Mouse (Mus musculus) limb, embryonic 13.5 days (tissue): ENCODE measurements around the gene Lrriq4. TPM values are rescaled to one million over a fixed set of nuclear protein-coding genes. Genes with fewer than 3 reads are reported as not detected.
"Not testable (repeated sequence)": the region's sequence is repeated elsewhere in the genome, so short reads cannot be mapped to it uniquely, and the experiment has no call there.

Experiments used
- ATAC-seq: fragments of 200-750 bp; cut with Nextera tagmentation; 2 replicates; pipeline ENCODE4 v1.8.0; 2017; ENCODE audit warnings: low read depth, moderate number of reproducible peaks, moderate TSS enrichment; ENCODE audit not compliant: low FRiP score
- H3K27ac ChIP-seq: fragments of 300-500 bp; sonication (generic); 2 replicates; pipeline ENCODE4 v1.5.1; 2015; ENCODE audit warnings: inconsistent platforms, mild to moderate bottlenecking, moderate library complexity
- H3K27me3 ChIP-seq: fragments of 300-500 bp; sonication (generic); 2 replicates; pipeline ENCODE4 v1.6.1; 2015; ENCODE audit warnings: mild to moderate bottlenecking, inconsistent platforms
- H3K36me3 ChIP-seq: fragments of 300-500 bp; sonication (generic); 2 replicates; pipeline ENCODE4 v1.6.1; 2015; ENCODE audit warnings: inconsistent platforms, mild to moderate bottlenecking, moderate library complexity
- H3K4me1 ChIP-seq: fragments of 300-500 bp; sonication (generic); 2 replicates; pipeline ENCODE4 v1.6.1; 2015; ENCODE audit warnings: inconsistent platforms
- H3K4me2 ChIP-seq: fragments of 300-500 bp; sonication (generic); replicated peaks from 2 replicates; pipeline ENCODE4 v1.6.1; 2015; ENCODE audit warnings: inconsistent platforms, mild to moderate bottlenecking, moderate library complexity
- H3K4me3 ChIP-seq: fragments of 300-500 bp; sonication (generic); 2 replicates; pipeline ENCODE4 v1.5.1; 2015; ENCODE audit warnings: moderate library complexity, mild to moderate bottlenecking, inconsistent platforms
- H3K9ac ChIP-seq: fragments of 300-500 bp; sonication (generic); 2 replicates; pipeline ENCODE4 v1.6.1; 2015; ENCODE audit warnings: mild to moderate bottlenecking, inconsistent platforms
- H3K9me3 ChIP-seq: fragments of 300-500 bp; sonication (generic); 2 replicates; pipeline ENCODE4 v1.6.1; 2016; ENCODE audit warnings: inconsistent platforms
- WGBS: fragments of 180-500 bp; shearing (Covaris S2); methylation state at CpG from one replicate; pipeline ENCODE4 v1.1.7; 2015; 5-methylcytosine and 5-hydroxymethylcytosine counted together
- polyA plus RNA-seq: library from polyadenylated mRNA; unstranded; fragments of >200 nt; fragmentation: Nextera tagmentation; extraction: Ambion mirVana; gene quantifications from 2 replicates; pipeline ENCODE4 v1.2.1, GENCODE M21; 2015

Gene Lrriq4
- polyA plus RNA-seq, 1 experiment from 2014 or later = not detected

- no peaks in the 10 kb centered on the region for H3K27me3 ChIP-seq
- no peaks in the 10 kb centered on the region for H3K36me3 ChIP-seq
- no peak overlapping the region for H3K4me3 ChIP-seq
- H3K4me2 ChIP-seq = no peak overlapping the region
- no peak overlapping the region for H3K27ac ChIP-seq
- peaks cover 5% of the 10 kb centered on the region; the same call in 1 of the 2 replicates for H3K4me1 ChIP-seq
- no peaks in the 10 kb centered on the region for H3K9me3 ChIP-seq
- 61% methylated on average over 7 of the region's 7 CpGs for WGBS
- no peak overlapping the region for H3K9ac ChIP-seq
- no peak for ATAC-seq
Measured at GRCm38 (mm10) chr3:30690976-30691375, 46.7 kb downstream of the Lrriq4 start.

GRCm38 (mm10) chr3:30695661-30696060 lies 51.4 kb downstream of the Lrriq4 start:
- ATAC-seq = no peak
- Histone ChIP-seq H3K4me3 (no peak overlapping the region), H3K9me3 (no peaks in the 10 kb centered on the region), H3K9ac (no peak overlapping the region), H3K4me1 (peaks cover 5% of the 10 kb centered on the region; the same call in 1 of the 2 replicates), H3K27ac (no peak overlapping the region), H3K27me3 (no peaks in the 10 kb centered on the region), H3K36me3 (no peaks in the 10 kb centered on the region), H3K4me2 (no peak overlapping the region)
- 90% methylated on average over 2 of the region's 2 CpGs for WGBS

GRCm38 (mm10) chr3:30696346-30696745 lies 52.0 kb downstream of the Lrriq4 start:
- Histone ChIP-seq H3K4me3 (no peak overlapping the region), H3K36me3 (no peaks in the 10 kb centered on the region), H3K27me3 (no peaks in the 10 kb centered on the region), H3K27ac (no peak overlapping the region), H3K9me3 (no peaks in the 10 kb centered on the region), H3K4me1 (peaks cover 5% of the 10 kb centered on the region; the same call in 1 of the 2 replicates), H3K4me2 (no peak overlapping the region), H3K9ac (no peak overlapping the region)
- 8% methylated on average over 2 of the region's 2 CpGs for WGBS
- ATAC-seq = no peak

GRCm38 (mm10) chr3:30697891-30698290 lies 53.6 kb downstream of the Lrriq4 start:
- no peak for ATAC-seq
- WGBS = 51% methylated on average over 4 of the region's 4 CpGs
- Histone ChIP-seq H3K4me1 (no peaks in the 10 kb centered on the region), H3K9ac (no peak overlapping the region), H3K27ac (no peak overlapping the region), H3K4me3 (no peak overlapping the region), H3K36me3 (no peaks in the 10 kb centered on the region), H3K27me3 (no peaks in the 10 kb centered on the region), H3K4me2 (no peak overlapping the region), H3K9me3 (no peaks in the 10 kb centered on the region)

- H3K9me3 ChIP-seq, ATAC-seq, H3K27ac ChIP-seq, H3K4me2 ChIP-seq, H3K36me3 ChIP-seq, H3K27me3 ChIP-seq, H3K9ac ChIP-seq, H3K4me1 ChIP-seq, H3K4me3 ChIP-seq: not testable (repeated sequence)
- 80% methylated on average over 6 of the region's 6 CpGs for WGBS
Measured at GRCm38 (mm10) chr3:30699711-30700505, 55.6 kb downstream of the Lrriq4 start, which contains the start of gene Lrrc31. TSS of gene Lrrc31 (minus strand) at chr3:30699843.

- Histone ChIP-seq H3K36me3 (no peaks in the 10 kb centered on the region), H3K9ac (no peak overlapping the region), H3K27ac (no peak overlapping the region), H3K4me1 (no peaks in the 10 kb centered on the region), H3K4me2 (no peak overlapping the region), H3K9me3 (no peaks in the 10 kb centered on the region), H3K27me3 (no peaks in the 10 kb centered on the region), H3K4me3 (no peak overlapping the region)
- ATAC-seq = no peak
- WGBS = 86% methylated on average over 3 of the region's 3 CpGs
Measured at GRCm38 (mm10) chr3:30705977-30706376, 61.7 kb downstream of the Lrriq4 start.

GRCm38 (mm10) chr3:30706614-30707276 lies 62.4 kb downstream of the Lrriq4 start:
- no peaks in the 10 kb centered on the region for H3K36me3 ChIP-seq
- WGBS = 80% methylated on average over 4 of the region's 4 CpGs
- ATAC-seq = no peak
- no peaks in the 10 kb centered on the region for H3K4me1 ChIP-seq
- H3K9ac ChIP-seq = no peak overlapping the region
- no peak overlapping the region for H3K4me2 ChIP-seq
- H3K9me3 ChIP-seq = no peaks in the 10 kb centered on the region
- H3K27me3 ChIP-seq = no peaks in the 10 kb centered on the region
- H3K27ac ChIP-seq = no peak overlapping the region
- H3K4me3 ChIP-seq = no peak overlapping the region

- no peak overlapping the region for H3K27ac ChIP-seq
- no peak overlapping the region for H3K4me2 ChIP-seq
- H3K36me3 ChIP-seq = no peaks in the 10 kb centered on the region
- no peaks in the 10 kb centered on the region for H3K27me3 ChIP-seq
- ATAC-seq = no peak
- no peak overlapping the region for H3K4me3 ChIP-seq
- H3K9ac ChIP-seq = no peak overlapping the region
- 80% methylated on average over 6 of the region's 6 CpGs for WGBS
- H3K4me1 ChIP-seq = no peaks in the 10 kb centered on the region
- H3K9me3 ChIP-seq = no peaks in the 10 kb centered on the region
Measured at GRCm38 (mm10) chr3:30710191-30710590, 65.9 kb downstream of the Lrriq4 start.

- ATAC-seq = no peak
- 90% methylated on average over 1 of the region's 1 CpGs for WGBS
Measured at GRCm38 (mm10) chr3:30713334-30713733, 69.0 kb downstream of the Lrriq4 start.

GRCm38 (mm10) chr3:30718649-30719048 lies 74.3 kb downstream of the Lrriq4 start:
- Histone ChIP-seq H3K4me2 (no peak overlapping the region), H3K27me3 (no peaks in the 10 kb centered on the region), H3K27ac (no peak overlapping the region), H3K36me3 (no peaks in the 10 kb centered on the region), H3K4me3 (no peak overlapping the region), H3K9ac (no peak overlapping the region), H3K9me3 (no peaks in the 10 kb centered on the region), H3K4me1 (no peaks in the 10 kb centered on the region)
- ATAC-seq = no peak
- 84% methylated on average over 3 of the region's 3 CpGs for WGBS

More at GRCm38 (mm10) chr3:30713334-30713733, 69.0 kb downstream of the Lrriq4 start:
- no peaks in the 10 kb centered on the region for H3K36me3 ChIP-seq
- H3K4me1 ChIP-seq = no peaks in the 10 kb centered on the region
- no peak overlapping the region for H3K27ac ChIP-seq
- no peak overlapping the region for H3K4me2 ChIP-seq
- H3K27me3 ChIP-seq = no peaks in the 10 kb centered on the region
- no peak overlapping the region for H3K4me3 ChIP-seq
- H3K9ac ChIP-seq = no peak overlapping the region
- no peaks in the 10 kb centered on the region for H3K9me3 ChIP-seq
